Mouse (Mus musculus) kidney, embryonic 14.5 days (tissue): ENCODE results near the gene Phxr2. TPM values are rescaled to one million over a fixed set of nuclear protein-coding genes. Genes with fewer than 3 reads are reported as not detected.
A peak's percentile ranks its signal among the peaks of the same experiment; 100 is the strongest.

ENCODE experiments used
- ATAC-seq: fragments of 200-750 bp; cut with Nextera tagmentation; 2 replicates; pipeline ENCODE4 v1.8.0; 2017; ENCODE audit warnings: moderate number of reproducible peaks, mild to moderate bottlenecking, moderate TSS enrichment, moderate library complexity; ENCODE audit not compliant: low FRiP score, low TSS enrichment
- H3K27ac ChIP-seq: fragments of 300-500 bp; sonication (generic); 2 replicates; pipeline ENCODE4 v1.5.1; 2014; ENCODE audit warnings: low read depth, mild to moderate bottlenecking, low read length, moderate library complexity, mixed read lengths
- H3K27me3 ChIP-seq: fragments of 300-500 bp; sonication (generic); 2 replicates; pipeline ENCODE4 v1.6.1; 2014; ENCODE audit warnings: mild to moderate bottlenecking, low read length; ENCODE audit not compliant: control insufficient read depth, insufficient read depth
- H3K36me3 ChIP-seq: fragments of 300-500 bp; sonication (generic); 2 replicates; pipeline ENCODE4 v1.6.1; 2014; ENCODE audit warnings: low read length, mixed read lengths; ENCODE audit not compliant: control insufficient read depth, insufficient read depth
- H3K4me1 ChIP-seq: fragments of 300-500 bp; sonication (generic); 2 replicates; pipeline ENCODE4 v1.6.1; 2014; ENCODE audit warnings: low read length, mixed read lengths; ENCODE audit not compliant: control insufficient read depth, insufficient read depth
- H3K4me2 ChIP-seq: fragments of 300-500 bp; sonication (generic); replicated peaks from 2 replicates; pipeline ENCODE4 v1.6.1; 2014; ENCODE audit warnings: low read depth, mild to moderate bottlenecking, low read length
- H3K4me3 ChIP-seq: fragments of 300-500 bp; sonication (generic); 2 replicates; pipeline ENCODE4 v1.5.1; 2014; ENCODE audit warnings: mild to moderate bottlenecking, low read length
- H3K9ac ChIP-seq: fragments of 300-500 bp; sonication (generic); 2 replicates; pipeline ENCODE4 v1.6.1; 2014; ENCODE audit warnings: low read depth, mild to moderate bottlenecking, low read length, moderate library complexity
- H3K9me3 ChIP-seq: fragments of 300-500 bp; sonication (generic); 2 replicates; pipeline ENCODE4 v1.6.1; 2016; ENCODE audit warnings: low read length; ENCODE audit not compliant: control insufficient read depth
- WGBS: fragments of 180-500 bp; shearing (Covaris S2); extraction: QIAGEN DNeasy Blood & Tissue Kit; methylation state at CpG from one replicate; pipeline ENCODE4 v1.1.7; 2014; 5-methylcytosine and 5-hydroxymethylcytosine counted together
- polyA plus RNA-seq: library from polyadenylated mRNA; unstranded; fragments of >200 nt; fragmentation: Nextera tagmentation; extraction: Ambion mirVana; gene quantifications from 2 replicates; pipeline ENCODE4 v1.2.1, GENCODE M21; 2014

Gene Phxr2
- polyA plus RNA-seq = 0.17 TPM in 1 of 2 replicates, not detected in the other

- H3K36me3 ChIP-seq = peaks cover 3% of the 10 kb centered on the region; the same call in 1 of the 2 replicates
- ATAC-seq = no peak
Observed at GRCm38 (mm10) chr10:99126225-99126624, at the start of gene Phxr2. TSS of gene Phxr2 (minus strand) at chr10:99126325.

GRCm38 (mm10) chr10:99172906-99173507 is 46.9 kb upstream of the Phxr2 start:
- Histone ChIP-seq H3K4me3 (no peak overlapping the region), H3K4me1 (peaks cover 33% of the 10 kb centered on the region), H3K36me3 (no peaks in the 10 kb centered on the region), H3K27me3 (no peaks in the 10 kb centered on the region), H3K9ac (no peak overlapping the region), H3K4me2 (no peak overlapping the region), H3K9me3 (peaks cover under 1% of the 10 kb centered on the region; the same call in 1 of the 2 replicates), H3K27ac (peak overlapping the region; percentile 9; the same call in 1 of the 2 replicates)
- 39% methylated on average over 7 of the region's 7 CpGs for WGBS
- ATAC-seq = no peak

More at GRCm38 (mm10) chr10:99126225-99126624, at the start of gene Phxr2:
- no peaks in the 10 kb centered on the region for H3K9me3 ChIP-seq
- H3K27ac ChIP-seq = no peak within 1 kb of the TSS
- no peaks in the 10 kb centered on the region for H3K4me1 ChIP-seq
- no peak within 1 kb of the TSS for H3K9ac ChIP-seq
- no peak within 1 kb of the TSS for H3K4me3 ChIP-seq
- 89% methylated on average over 4 of the region's 4 CpGs for WGBS
- no peak within 1 kb of the TSS for H3K4me2 ChIP-seq
- H3K27me3 ChIP-seq = no peaks in the 10 kb centered on the region

GRCm38 (mm10) chr10:99171961-99172497 is 45.9 kb upstream of the Phxr2 start:
- WGBS = 7% methylated on average over 12 of the region's 12 CpGs
- H3K9me3 ChIP-seq = no peaks in the 10 kb centered on the region
- H3K4me2 ChIP-seq = no peak overlapping the region
- ATAC-seq = peak; percentile 89
- H3K9ac ChIP-seq = no peak overlapping the region
- H3K27me3 ChIP-seq = no peaks in the 10 kb centered on the region
- H3K27ac ChIP-seq = peak overlapping the region; percentile 9; the same call in 1 of the 2 replicates
- H3K4me3 ChIP-seq = no peak overlapping the region
- peaks cover 33% of the 10 kb centered on the region for H3K4me1 ChIP-seq
- H3K36me3 ChIP-seq = no peaks in the 10 kb centered on the region

GRCm38 (mm10) chr10:99169765-99170129 is 43.6 kb upstream of the Phxr2 start:
- no peak for ATAC-seq
- 65% methylated on average over 5 of the region's 5 CpGs for WGBS
- Histone ChIP-seq H3K27ac (no peak overlapping the region), H3K9me3 (no peaks in the 10 kb centered on the region), H3K4me2 (no peak overlapping the region), H3K36me3 (no peaks in the 10 kb centered on the region), H3K27me3 (no peaks in the 10 kb centered on the region), H3K9ac (no peak overlapping the region), H3K4me3 (no peak overlapping the region), H3K4me1 (peaks cover 33% of the 10 kb centered on the region)

DNA sequence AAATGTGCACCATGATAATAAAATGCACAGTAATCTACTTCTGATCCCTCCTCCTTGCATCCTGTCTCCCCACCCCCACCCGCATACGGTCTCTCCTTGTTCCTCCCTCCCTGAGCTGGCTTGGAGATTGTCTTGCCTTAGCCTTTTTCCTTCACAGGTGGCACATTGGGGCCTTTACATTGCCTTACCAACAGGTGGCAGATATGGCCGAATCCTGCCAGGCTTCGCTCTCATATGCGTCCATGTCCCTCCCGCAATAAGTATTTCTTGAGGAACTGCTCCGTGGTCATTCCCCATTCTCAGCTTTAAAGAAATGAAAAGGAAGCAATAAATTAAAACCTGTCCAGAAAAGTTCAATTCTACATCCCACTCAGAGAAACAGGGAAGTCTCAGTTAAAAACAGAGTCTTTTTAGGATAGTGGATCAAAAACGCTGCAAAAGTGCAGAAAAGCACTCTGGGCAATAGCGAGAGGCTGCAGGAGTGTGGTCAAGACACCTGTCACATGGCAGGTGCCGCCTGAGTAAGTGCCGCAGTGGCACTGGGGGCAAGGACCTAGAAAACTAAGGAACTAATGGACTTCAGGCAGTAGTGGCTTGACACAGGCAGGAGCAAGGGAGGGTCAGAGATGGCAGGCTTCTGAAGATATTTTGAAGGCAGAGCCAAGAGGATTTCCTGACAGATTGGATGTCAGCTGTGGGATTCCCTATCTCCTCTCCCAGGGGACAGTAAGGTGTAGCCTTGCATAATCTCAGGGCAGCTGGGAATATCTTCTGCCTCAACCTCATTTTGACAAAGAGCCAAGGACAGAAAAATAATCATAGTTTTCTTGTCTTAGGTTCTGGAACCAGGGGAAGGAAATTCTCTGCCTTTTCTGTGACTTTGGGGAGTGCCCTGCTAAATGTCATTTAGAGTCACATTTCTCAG is 43.0 kb upstream of the Phxr2 start:
- Histone ChIP-seq H3K27ac (0 out of 2 replicates have a peak overlapping the region, but pooled peaks have one; percentile 24), H3K9ac (no peak overlapping the region), H3K4me1 (peaks cover 33% of the 10 kb centered on the region), H3K27me3 (no peaks in the 10 kb centered on the region), H3K4me3 (no peak overlapping the region), H3K9me3 (no peaks in the 10 kb centered on the region), H3K4me2 (no peak overlapping the region), H3K36me3 (no peaks in the 10 kb centered on the region)
- WGBS = 53% methylated on average over 11 of the region's 11 CpGs
- no peak for ATAC-seq

GRCm38 (mm10) chr10:99168404-99168803 is 42.3 kb upstream of the Phxr2 start:
- Histone ChIP-seq H3K4me3 (no peak overlapping the region), H3K9ac (no peak overlapping the region), H3K27ac (no peak overlapping the region), H3K9me3 (no peaks in the 10 kb centered on the region), H3K4me2 (no peak overlapping the region), H3K36me3 (no peaks in the 10 kb centered on the region), H3K27me3 (no peaks in the 10 kb centered on the region), H3K4me1 (peaks cover 33% of the 10 kb centered on the region)
- no peak for ATAC-seq
- 65% methylated on average over 6 of the region's 6 CpGs for WGBS

DNA sequence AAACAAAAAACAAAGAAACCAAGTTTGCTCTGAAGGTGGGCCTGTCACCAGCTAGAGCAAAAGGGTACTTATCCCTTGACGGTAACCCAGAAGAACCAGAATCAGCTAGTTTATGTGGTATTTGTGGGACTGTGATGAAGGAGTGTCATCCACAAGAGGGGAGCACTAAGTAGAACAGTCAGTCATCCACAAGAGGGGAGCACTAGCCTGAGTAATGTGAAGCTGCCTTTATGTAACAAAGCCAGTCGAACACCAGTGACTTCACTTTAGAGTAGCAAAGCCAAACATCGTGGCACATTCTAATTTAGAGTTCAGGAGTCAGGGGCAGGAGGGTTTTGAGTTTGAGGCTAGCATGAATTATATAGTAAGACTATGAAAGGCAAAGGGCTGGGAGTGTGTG is 40.3 kb upstream of the Phxr2 start:
- Histone ChIP-seq H3K27me3 (no peaks in the 10 kb centered on the region), H3K36me3 (no peaks in the 10 kb centered on the region), H3K9ac (no peak overlapping the region), H3K4me3 (no peak overlapping the region), H3K27ac (peak overlapping the region; percentile 10; the same call in 1 of the 2 replicates), H3K9me3 (no peaks in the 10 kb centered on the region), H3K4me2 (no peak overlapping the region), H3K4me1 (peaks cover 18% of the 10 kb centered on the region)
- ATAC-seq = no peak
- 46% methylated on average over 3 of the region's 3 CpGs for WGBS

GRCm38 (mm10) chr10:99165751-99166282 is 39.7 kb upstream of the Phxr2 start:
- 47% methylated on average over 7 of the region's 7 CpGs for WGBS

More at GRCm38 (mm10) chr10:99165751-99166282, 39.7 kb upstream of the Phxr2 start:
- peaks cover 14% of the 10 kb centered on the region for H3K4me1 ChIP-seq
- peak; percentile 24; the same call in 1 of the 2 replicates for ATAC-seq
- peak overlapping the region; percentile 10; the same call in 1 of the 2 replicates for H3K27ac ChIP-seq
- no peak overlapping the region for H3K4me3 ChIP-seq
- no peaks in the 10 kb centered on the region for H3K27me3 ChIP-seq
- H3K9me3 ChIP-seq = no peaks in the 10 kb centered on the region
- no peak overlapping the region for H3K4me2 ChIP-seq
- no peak overlapping the region for H3K9ac ChIP-seq
- no peaks in the 10 kb centered on the region for H3K36me3 ChIP-seq
